Mouse (Mus musculus) kidney, embryonic 15.5 days (tissue): ENCODE measurements around the gene Gm20696. TPM values are rescaled to one million over a fixed set of nuclear protein-coding genes. Genes with fewer than 3 reads are reported as not detected.

ENCODE experiments used
- ATAC-seq: fragments of 200-750 bp; cut with Nextera tagmentation; replicated peaks from 2 replicates; pipeline ENCODE4 v1.8.0; 2017; ENCODE audit warnings: moderate TSS enrichment; ENCODE audit not compliant: low FRiP score
- H3K27ac ChIP-seq: fragments of 300-500 bp; sonication (generic); 2 replicates; pipeline ENCODE4 v1.5.1; 2015; ENCODE audit warnings: mild to moderate bottlenecking, inconsistent platforms
- H3K27me3 ChIP-seq: fragments of 300-500 bp; sonication (generic); 2 replicates; pipeline ENCODE4 v1.6.1; 2015; ENCODE audit warnings: inconsistent platforms
- H3K36me3 ChIP-seq: fragments of 300-500 bp; sonication (generic); 2 replicates; pipeline ENCODE4 v1.6.1; 2015; ENCODE audit warnings: inconsistent platforms
- H3K4me1 ChIP-seq: fragments of 300-500 bp; sonication (generic); 2 replicates; pipeline ENCODE4 v1.6.1; 2015; ENCODE audit warnings: inconsistent platforms
- H3K4me2 ChIP-seq: fragments of 300-500 bp; sonication (generic); 2 replicates; pipeline ENCODE4 v1.6.1; 2015; ENCODE audit warnings: moderate library complexity, mild to moderate bottlenecking, inconsistent platforms
- H3K4me3 ChIP-seq: fragments of 300-500 bp; sonication (generic); replicated peaks from 2 replicates; pipeline ENCODE4 v1.5.1; 2015; ENCODE audit warnings: mild to moderate bottlenecking, inconsistent platforms
- H3K9ac ChIP-seq: fragments of 300-500 bp; sonication (generic); 2 replicates; pipeline ENCODE4 v1.6.1; 2015; ENCODE audit warnings: mild to moderate bottlenecking, inconsistent platforms
- H3K9me3 ChIP-seq: fragments of 300-500 bp; sonication (generic); replicated peaks from 2 replicates; pipeline ENCODE4 v1.6.1; 2016; ENCODE audit warnings: inconsistent platforms
- WGBS: fragments of 180-500 bp; shearing (Covaris S2); methylation state at CpG from one replicate; pipeline ENCODE4 v1.1.7; 2015; ENCODE audit warnings: mixed read lengths; 5-methylcytosine and 5-hydroxymethylcytosine counted together
- polyA plus RNA-seq: library from polyadenylated mRNA; unstranded; fragments of >200 nt; fragmentation: Nextera tagmentation; extraction: Ambion mirVana; gene quantifications from 2 replicates; pipeline ENCODE4 v1.2.1, GENCODE M21; 2015

The Gm20696 gene
- polyA plus RNA-seq, 1 experiment from 2014 or later, result 4.0 TPM

- Histone ChIP-seq H3K4me1 (0 out of 2 replicates have a peak, but pooled peaks cover 7% of the 10 kb centered on the region), H3K9me3 (no peaks in the 10 kb centered on the region), H3K9ac (no peak overlapping the region), H3K27me3 (no peaks in the 10 kb centered on the region), H3K27ac (no peak overlapping the region), H3K36me3 (no peaks in the 10 kb centered on the region), H3K4me2 (no peak overlapping the region), H3K4me3 (no peak overlapping the region)
- WGBS, result 85% methylated on average over 10 of the region's 10 CpGs
- no peak for ATAC-seq
These were observed 8.0 kb downstream of the Gm20696 start for GRCm38 (mm10) chr6:99658586-99658985.

GRCm38 (mm10) chr6:99656088-99656487, 10.5 kb downstream of the Gm20696 start:
- Histone ChIP-seq H3K36me3 (no peaks in the 10 kb centered on the region), H3K4me3 (no peak overlapping the region), H3K9ac (no peak overlapping the region), H3K27ac (no peak overlapping the region), H3K4me2 (no peak overlapping the region), H3K27me3 (no peaks in the 10 kb centered on the region), H3K4me1 (0 out of 2 replicates have a peak, but pooled peaks cover 7% of the 10 kb centered on the region), H3K9me3 (no peaks in the 10 kb centered on the region)
- WGBS, result 96% methylated on average over 2 of the region's 2 CpGs
- no peak for ATAC-seq

DNA sequence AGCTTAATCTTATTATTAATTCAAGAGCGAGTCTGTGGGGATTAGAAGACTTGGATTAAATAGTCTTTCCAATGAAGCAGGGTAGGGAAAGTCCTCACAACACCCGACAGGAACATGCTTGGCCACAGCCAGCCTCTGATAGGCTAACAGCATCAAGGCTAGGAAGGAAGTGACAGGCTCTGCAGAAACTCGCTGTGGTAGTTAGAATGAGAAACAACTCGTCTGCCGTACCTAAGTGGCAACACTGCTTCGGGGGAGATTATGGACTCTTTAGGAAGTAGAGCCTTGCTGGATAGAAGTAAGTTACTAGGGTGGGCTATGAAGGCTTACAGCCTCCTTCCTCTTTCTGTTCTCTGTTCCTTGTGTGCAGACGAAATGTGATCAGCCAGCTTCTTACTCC, 11.1 kb downstream of the Gm20696 start:
- no peak for ATAC-seq
- Histone ChIP-seq H3K27me3 (no peaks in the 10 kb centered on the region), H3K9ac (no peak overlapping the region), H3K9me3 (no peaks in the 10 kb centered on the region), H3K4me3 (no peak overlapping the region), H3K27ac (no peak overlapping the region), H3K36me3 (no peaks in the 10 kb centered on the region), H3K4me1 (0 out of 2 replicates have a peak, but pooled peaks cover 3% of the 10 kb centered on the region), H3K4me2 (no peak overlapping the region)
- WGBS, result 54% methylated on average over 7 of the region's 7 CpGs

DNA sequence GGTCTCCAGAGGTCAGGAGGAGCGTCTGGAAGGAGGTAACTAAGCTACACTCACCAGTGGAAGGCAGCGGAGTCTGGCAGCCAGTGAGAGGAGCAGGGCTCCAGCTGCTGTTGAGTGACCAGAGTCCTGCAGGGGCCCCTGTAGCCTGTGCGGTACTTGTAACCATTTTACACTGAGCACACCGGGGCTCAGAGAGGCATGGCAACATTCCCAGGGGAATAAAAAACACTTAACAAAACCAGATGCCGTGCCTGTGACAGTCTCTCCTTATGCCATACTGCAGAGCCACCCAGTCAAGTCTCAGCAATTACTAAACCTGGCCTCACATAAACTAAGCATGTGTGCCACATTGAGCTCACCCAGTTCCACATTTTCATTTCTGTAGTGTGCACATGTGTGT, 12.3 kb downstream of the Gm20696 start:
- Histone ChIP-seq H3K4me1 (no peaks in the 10 kb centered on the region), H3K9ac (no peak overlapping the region), H3K27me3 (no peaks in the 10 kb centered on the region), H3K4me3 (no peak overlapping the region), H3K36me3 (no peaks in the 10 kb centered on the region), H3K4me2 (no peak overlapping the region), H3K27ac (no peak overlapping the region), H3K9me3 (no peaks in the 10 kb centered on the region)
- no peak for ATAC-seq
- WGBS, result 61% methylated on average over 5 of the region's 5 CpGs

GRCm38 (mm10) chr6:99652341-99652740, 14.3 kb downstream of the Gm20696 start:
- H3K9ac ChIP-seq, result no peak overlapping the region
- no peak overlapping the region for H3K4me3 ChIP-seq
- no peaks in the 10 kb centered on the region for H3K9me3 ChIP-seq
- ATAC-seq, result no peak
- WGBS, result 85% methylated on average over 2 of the region's 2 CpGs
- no peak overlapping the region for H3K27ac ChIP-seq
- H3K27me3 ChIP-seq, result no peaks in the 10 kb centered on the region
- no peaks in the 10 kb centered on the region for H3K4me1 ChIP-seq
- peaks cover 3% of the 10 kb centered on the region; the same call in 1 of the 2 replicates for H3K36me3 ChIP-seq
- no peak overlapping the region for H3K4me2 ChIP-seq

GRCm38 (mm10) chr6:99649307-99649706, 17.3 kb downstream of the Gm20696 start:
- Histone ChIP-seq H3K27me3 (no peaks in the 10 kb centered on the region), H3K27ac (no peak overlapping the region), H3K9me3 (no peaks in the 10 kb centered on the region; the same call in 1 of the 2 replicates), H3K4me2 (no peak overlapping the region), H3K4me3 (no peak overlapping the region), H3K4me1 (peaks cover 13% of the 10 kb centered on the region), H3K9ac (no peak overlapping the region), H3K36me3 (peaks cover 9% of the 10 kb centered on the region; the same call in 1 of the 2 replicates)
- no peak for ATAC-seq
- 64% methylated on average over 2 of the region's 2 CpGs for WGBS

DNA sequence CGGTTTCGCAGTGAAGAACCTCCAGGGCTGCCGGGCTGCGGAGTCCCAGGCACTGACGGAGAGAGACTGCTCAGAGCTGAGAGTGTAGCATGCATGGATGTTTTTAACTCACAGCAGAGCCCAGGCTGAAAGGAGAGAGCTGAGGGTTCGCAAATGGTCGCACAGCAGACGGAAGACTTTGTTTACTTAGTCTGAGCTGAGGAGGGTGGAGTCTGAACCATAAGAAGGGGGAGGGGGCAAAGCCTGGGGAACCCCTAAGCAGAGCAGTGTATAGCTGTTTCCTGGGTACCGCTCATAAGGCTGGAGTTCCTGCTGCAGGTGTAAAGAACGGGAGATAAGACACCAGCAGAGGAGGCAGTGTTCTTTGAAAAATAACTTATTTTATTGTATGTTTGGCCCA, 20.3 kb downstream of the Gm20696 start:
- Histone ChIP-seq H3K36me3 (peaks cover 9% of the 10 kb centered on the region; the same call in 1 of the 2 replicates), H3K4me1 (peaks cover 23% of the 10 kb centered on the region), H3K4me3 (no peak overlapping the region), H3K9ac (no peak overlapping the region), H3K4me2 (no peak overlapping the region), H3K27me3 (no peaks in the 10 kb centered on the region), H3K27ac (no peak overlapping the region), H3K9me3 (no peaks in the 10 kb centered on the region; the same call in 1 of the 2 replicates)
- WGBS, result 42% methylated on average over 10 of the region's 10 CpGs
- ATAC-seq, result no peak

DNA sequence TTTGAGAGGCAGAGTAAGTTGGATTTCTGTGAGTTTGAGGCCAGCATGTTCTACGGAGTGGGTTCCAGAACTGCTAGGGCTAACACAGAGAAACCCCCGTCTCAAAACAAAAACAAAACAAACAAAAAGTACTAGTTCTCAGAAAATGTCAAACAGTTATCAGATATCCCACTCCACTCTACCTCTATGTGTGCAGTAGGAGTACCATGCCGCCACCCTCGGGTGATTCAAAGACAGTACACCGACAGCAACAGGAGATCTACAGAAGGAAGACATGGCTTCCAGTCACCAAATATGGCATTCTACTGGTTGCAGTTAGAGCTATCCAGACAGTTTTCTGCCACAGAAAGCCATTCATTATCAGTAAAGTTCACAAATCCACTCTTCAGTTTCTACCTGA, 21.7 kb downstream of the Gm20696 start:
- H3K4me3 ChIP-seq, result no peak overlapping the region
- ATAC-seq, result no peak
- H3K27ac ChIP-seq, result peak overlapping the region; percentile 64
- WGBS, result 79% methylated on average over 5 of the region's 5 CpGs
- no peaks in the 10 kb centered on the region; the same call in 1 of the 2 replicates for H3K9me3 ChIP-seq
- no peaks in the 10 kb centered on the region for H3K27me3 ChIP-seq
- peaks cover 11% of the 10 kb centered on the region; the same call in 1 of the 2 replicates for H3K36me3 ChIP-seq
- no peak overlapping the region for H3K4me2 ChIP-seq
- H3K4me1 ChIP-seq, result peaks cover 23% of the 10 kb centered on the region
- H3K9ac ChIP-seq, result no peak overlapping the region

- no peak overlapping the region for H3K4me2 ChIP-seq
- no peak for ATAC-seq
- 77% methylated on average over 5 of the region's 5 CpGs for WGBS
These were observed 22.2 kb downstream of the Gm20696 start for GRCm38 (mm10) chr6:99644386-99644785.

DNA sequence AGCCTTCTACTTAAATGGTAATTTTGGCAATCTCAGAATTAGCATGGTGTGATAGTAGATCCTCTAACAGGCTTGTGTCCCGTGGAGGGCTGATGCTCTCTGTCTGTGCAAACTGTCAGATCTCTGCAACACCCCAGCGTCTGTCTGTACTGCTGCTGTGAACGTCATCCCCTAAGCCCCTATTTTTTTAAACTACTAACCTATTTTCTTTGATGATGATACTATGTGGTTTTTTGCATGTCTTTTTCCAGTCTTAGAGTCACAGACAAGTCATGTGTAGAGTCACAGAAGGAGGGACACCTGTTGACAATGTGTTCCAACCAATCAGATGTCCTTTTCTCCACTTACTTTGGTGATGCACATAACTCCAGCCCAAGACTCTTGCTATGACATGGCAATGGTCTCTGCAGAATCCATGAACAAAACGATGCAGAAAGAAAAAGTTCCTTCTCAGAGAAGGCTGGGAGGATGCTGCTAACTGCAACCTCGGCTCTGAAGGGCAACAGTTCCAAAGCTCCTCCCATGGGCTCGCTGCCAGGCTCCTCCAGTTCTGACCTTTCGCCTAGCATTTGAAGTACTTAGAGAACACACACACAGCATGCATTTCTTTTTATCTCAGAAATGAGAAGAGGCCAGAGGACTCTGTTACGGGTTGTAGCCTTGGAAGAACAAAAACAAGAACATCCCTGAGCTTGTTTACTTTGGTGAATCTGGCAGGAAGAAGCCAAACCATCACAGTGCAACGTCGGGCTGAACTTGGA, 23.0 kb downstream of the Gm20696 start:
- Histone ChIP-seq H3K27ac (peak overlapping the region; percentile 64), H3K9ac (no peak overlapping the region), H3K9me3 (no peaks in the 10 kb centered on the region; the same call in 1 of the 2 replicates), H3K27me3 (no peaks in the 10 kb centered on the region), H3K36me3 (peaks cover 22% of the 10 kb centered on the region), H3K4me1 (peaks cover 23% of the 10 kb centered on the region), H3K4me3 (no peak overlapping the region), H3K4me2 (no peak overlapping the region)
- whole genome bisulfite sequencing, result 51% methylated on average over 10 of the region's 10 CpGs
- 0 out of 2 replicates have a peak, but pooled peaks have one; percentile 29 for ATAC-seq

More at GRCm38 (mm10) chr6:99644386-99644785, 22.2 kb downstream of the Gm20696 start:
- H3K36me3 ChIP-seq, result peaks cover 16% of the 10 kb centered on the region
- H3K4me3 ChIP-seq, result no peak overlapping the region
- H3K9me3 ChIP-seq, result no peaks in the 10 kb centered on the region; the same call in 1 of the 2 replicates
- peaks cover 23% of the 10 kb centered on the region for H3K4me1 ChIP-seq
- H3K27ac ChIP-seq, result peak overlapping the region; percentile 64
- H3K27me3 ChIP-seq, result no peaks in the 10 kb centered on the region
- no peak overlapping the region for H3K9ac ChIP-seq

DNA sequence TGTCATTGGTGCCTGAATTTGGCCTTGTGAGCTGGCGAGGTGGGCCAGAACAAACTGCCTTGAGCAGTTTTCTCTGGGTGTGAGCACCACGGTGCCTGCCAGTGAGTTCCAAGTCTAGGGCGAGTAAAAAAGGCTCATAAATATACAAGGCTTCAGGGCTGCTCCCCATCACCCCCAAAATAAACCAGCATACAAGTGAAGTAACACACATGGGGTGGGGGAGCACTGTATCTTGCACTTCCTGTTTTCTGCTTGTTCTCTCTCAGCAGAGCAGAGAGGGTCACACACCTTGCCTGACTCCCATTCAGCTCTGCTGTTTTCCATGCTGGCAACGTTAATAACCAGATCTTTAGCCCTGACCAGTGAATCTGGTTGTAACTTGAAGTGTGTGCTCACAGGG, 29.1 kb downstream of the Gm20696 start:
- no peak overlapping the region for H3K4me3 ChIP-seq
- no peak overlapping the region for H3K4me2 ChIP-seq
- H3K9ac ChIP-seq, result no peak overlapping the region
- no peaks in the 10 kb centered on the region for H3K9me3 ChIP-seq
- peaks cover 20% of the 10 kb centered on the region for H3K36me3 ChIP-seq
- no peaks in the 10 kb centered on the region for H3K27me3 ChIP-seq
- WGBS, result 63% methylated on average over 4 of the region's 4 CpGs
- no peak overlapping the region for H3K27ac ChIP-seq
- no peaks in the 10 kb centered on the region for H3K4me1 ChIP-seq
- ATAC-seq, result no peak

- H3K4me1 ChIP-seq, result no peaks in the 10 kb centered on the region
- H3K9ac ChIP-seq, result no peak overlapping the region
- no peak overlapping the region for H3K4me2 ChIP-seq
- 53% methylated on average over 8 of the region's 8 CpGs for WGBS
- peaks cover 20% of the 10 kb centered on the region for H3K36me3 ChIP-seq
- H3K27me3 ChIP-seq, result no peaks in the 10 kb centered on the region
- 0 out of 2 replicates have a peak overlapping the region, but pooled peaks have one; percentile 4 for H3K27ac ChIP-seq
- H3K4me3 ChIP-seq, result no peak overlapping the region
- no peak for ATAC-seq
- no peaks in the 10 kb centered on the region for H3K9me3 ChIP-seq
These were observed 29.8 kb downstream of the Gm20696 start for GRCm38 (mm10) chr6:99636801-99637200.
